Mouse (Mus musculus) spleen, adult 2 months (tissue): Measurements from ENCODE around the gene Serinc3.

Experiments used
- CTCF ChIP-seq: fragments of 200-500 bp; IDR thresholded peaks from 2 replicates; pipeline ENCODE4 v1.5.1; 2011; ENCODE audit warnings: mild to moderate bottlenecking, inconsistent platforms; ENCODE audit not compliant: insufficient read depth, insufficient read length, insufficient replicate concordance; ENCODE audit errors: extremely low read depth
- POLR2A ChIP-seq: fragments of 200-500 bp; IDR thresholded peaks from 2 replicates; pipeline ENCODE4 v1.6.1; 2011; ENCODE audit warnings: low read depth, low read length, inconsistent platforms

GRCm38 (mm10) chr2:163616652-163617227, 28.2 kb downstream of the Serinc3 start:
- no peak for TF ChIP-seq CTCF
- TF ChIP-seq POLR2A: no peak
